Mouse (Mus musculus): Measurements from ENCODE around the gene Actn4. TPM values are rescaled to one million over a fixed set of nuclear protein-coding genes. Genes with fewer than 3 reads are reported as not detected.
A peak's percentile ranks its signal among the peaks of the same experiment; 100 is the strongest.

Gene Actn4
- polyA plus RNA-seq, 1 experiment from 2014 or later, result 101 TPM

DNA sequence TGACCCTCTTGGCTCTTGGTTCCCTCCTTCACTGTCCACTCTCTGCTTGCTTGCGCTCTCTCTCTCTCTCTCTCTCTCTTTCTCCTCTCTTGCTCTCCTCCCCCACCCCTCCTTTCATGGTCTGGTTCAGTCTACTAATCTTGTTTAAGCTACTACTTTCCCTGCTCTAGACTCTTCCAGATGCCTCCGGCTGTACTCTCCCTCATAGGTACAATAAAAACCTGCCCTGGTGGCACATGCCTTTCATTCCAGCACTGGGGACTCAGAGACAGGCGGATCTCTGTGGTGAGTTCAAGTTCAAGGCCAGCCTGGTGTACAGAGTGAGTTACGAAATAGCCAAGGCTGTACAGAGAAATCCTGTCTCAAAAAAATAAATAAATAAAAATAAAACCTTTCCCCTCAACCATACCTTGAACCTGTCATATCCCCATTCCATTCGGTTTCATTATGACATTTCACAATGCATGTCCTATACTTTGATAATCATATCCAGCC lies 3.3 kb upstream of the Actn4 start:
- Histone ChIP-seq H3K4me3 (ENCODE audit: low read depth, low read length) (no peak overlapping the region), H3K4me2 (ENCODE audit: low read length) (no peak overlapping the region), H3K9me3 (replicated peaks; ENCODE audit: control insufficient read depth, low read length) (no peaks in the 10 kb centered on the region), H3K9ac (ENCODE audit: low read length) (no peak overlapping the region), H3K27me3 (replicated peaks; ENCODE audit: control insufficient read depth, insufficient read depth, low read length) (no peaks in the 10 kb centered on the region), H3K36me3 (ENCODE audit: control insufficient read depth, insufficient read depth, low read length) (peaks cover 5% of the 10 kb centered on the region; the same call in 1 of the 2 replicates), H3K4me1 (ENCODE audit: control insufficient read depth, insufficient read depth, low read length) (peaks cover 10% of the 10 kb centered on the region), H3K27ac (ENCODE audit: low read depth, low read length) (no peak overlapping the region)
- no peak for DNase-seq (ENCODE audit: low spot score)
- WGBS, result 85% methylated on average over 5 of the region's 5 CpGs
- ATAC-seq, result no peak

DNA sequence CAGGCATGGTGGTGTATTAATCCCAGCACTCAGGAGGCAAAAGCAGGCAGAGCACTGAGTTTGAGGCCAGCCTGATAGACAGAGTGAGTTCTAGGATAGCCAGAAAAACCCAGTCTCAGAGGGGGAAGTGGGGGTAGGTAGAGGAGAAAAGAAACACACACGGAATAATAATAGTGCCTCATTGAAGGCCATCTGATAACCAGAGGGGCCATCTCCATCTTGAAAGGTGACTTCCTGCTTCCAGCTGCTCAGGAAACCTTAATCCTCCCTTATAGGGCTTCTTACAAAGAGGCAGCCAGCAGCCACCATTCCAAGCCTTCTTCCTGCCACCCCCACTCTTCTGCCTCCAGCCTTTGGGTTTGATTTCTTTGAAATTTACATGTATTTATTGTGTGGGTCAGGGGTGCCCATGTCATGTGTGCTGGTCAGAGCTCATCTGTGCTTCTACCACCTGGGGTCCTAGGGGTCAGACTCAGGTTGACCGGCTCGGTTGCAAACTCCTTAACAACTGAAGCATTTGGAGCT lies 1.3 kb upstream of the Actn4 start:
- H3K36me3 ChIP-seq (ENCODE audit: control insufficient read depth, insufficient read depth, low read length), result no peaks in the 10 kb centered on the region
- H3K9ac ChIP-seq (ENCODE audit: low read length), result no peak overlapping the region
- ATAC-seq, result no peak
- no peak overlapping the region for H3K4me3 ChIP-seq (ENCODE audit: low read depth, low read length)
- no peaks in the 10 kb centered on the region for H3K9me3 ChIP-seq (replicated peaks; ENCODE audit: control insufficient read depth, low read length)
- WGBS, result 81% methylated on average over 3 of the region's 3 CpGs
- H3K4me2 ChIP-seq (ENCODE audit: low read length), result no peak overlapping the region
- no peak for DNase-seq (ENCODE audit: low spot score)
- peaks cover 30% of the 10 kb centered on the region for H3K4me1 ChIP-seq (ENCODE audit: control insufficient read depth, insufficient read depth, low read length)
- H3K27me3 ChIP-seq (replicated peaks; ENCODE audit: control insufficient read depth, insufficient read depth, low read length), result no peaks in the 10 kb centered on the region
- H3K27ac ChIP-seq (ENCODE audit: low read depth, low read length), result no peak overlapping the region

- Histone ChIP-seq H3K4me2 (ENCODE audit: low read length) (peak overlapping the region; percentile 83), H3K27me3 (replicated peaks; ENCODE audit: control insufficient read depth, insufficient read depth, low read length) (no peaks in the 10 kb centered on the region), H3K4me1 (ENCODE audit: control insufficient read depth, insufficient read depth, low read length) (peaks cover 32% of the 10 kb centered on the region), H3K36me3 (ENCODE audit: control insufficient read depth, insufficient read depth, low read length) (no peaks in the 10 kb centered on the region), H3K9me3 (replicated peaks; ENCODE audit: control insufficient read depth, low read length) (no peaks in the 10 kb centered on the region), H3K9ac (ENCODE audit: low read length) (peak overlapping the region; percentile 95), H3K4me3 (ENCODE audit: low read depth, low read length) (peak overlapping the region; percentile 95), H3K27ac (ENCODE audit: low read depth, low read length) (peak overlapping the region; percentile 82)
- WGBS, result under 1% methylated on average over 7 of the region's 7 CpGs
- ATAC-seq, result no peak
- DNase-seq (ENCODE audit: low spot score), result no peak
Measured at GRCm38 (mm10) chr7:28961584-28961926, 585 bp downstream of the Actn4 start.

GRCm38 (mm10) chr7:28960354-28961046 lies 1.6 kb downstream of the Actn4 start:
- ATAC-seq, result no peak
- H3K9ac ChIP-seq (ENCODE audit: low read length), result peak overlapping the region; percentile 95
- H3K27me3 ChIP-seq (replicated peaks; ENCODE audit: control insufficient read depth, insufficient read depth, low read length), result no peaks in the 10 kb centered on the region
- peaks cover 32% of the 10 kb centered on the region for H3K4me1 ChIP-seq (ENCODE audit: control insufficient read depth, insufficient read depth, low read length)
- peak overlapping the region; percentile 95 for H3K4me3 ChIP-seq (ENCODE audit: low read depth, low read length)
- H3K4me2 ChIP-seq (ENCODE audit: low read length), result peak overlapping the region; percentile 83
- H3K27ac ChIP-seq (ENCODE audit: low read depth, low read length), result no peak overlapping the region
- WGBS, result 38% methylated on average over 9 of the region's 9 CpGs
- H3K36me3 ChIP-seq (ENCODE audit: control insufficient read depth, insufficient read depth, low read length), result no peaks in the 10 kb centered on the region
- no peaks in the 10 kb centered on the region for H3K9me3 ChIP-seq (replicated peaks; ENCODE audit: control insufficient read depth, low read length)
- DNase-seq (ENCODE audit: low spot score), result no peak

DNA sequence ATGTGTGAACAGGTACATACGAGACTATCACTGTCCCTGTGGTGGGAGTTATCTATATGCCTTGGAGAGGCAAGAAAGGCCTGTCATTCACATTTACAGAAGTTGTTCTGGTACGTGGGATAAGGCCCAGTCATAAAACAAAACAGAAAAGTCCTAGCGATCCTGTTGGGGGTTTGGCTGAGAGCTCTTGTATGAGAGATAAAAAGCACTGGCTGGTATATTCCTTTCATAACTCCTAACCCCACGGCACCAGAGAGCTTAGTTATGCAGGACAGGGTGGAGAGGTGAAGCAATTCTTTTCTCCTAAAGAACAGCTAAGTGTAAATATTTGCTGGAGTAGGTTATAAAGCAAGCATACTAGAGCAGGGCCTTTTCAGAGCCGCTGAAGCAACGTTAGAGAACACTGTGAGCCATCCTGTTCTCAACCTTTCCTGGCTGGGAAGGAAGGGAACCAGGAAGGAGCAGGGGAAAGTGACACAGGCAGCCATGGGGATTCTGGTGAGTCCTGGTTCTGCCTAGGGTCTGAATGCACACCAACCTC lies 2.6 kb downstream of the Actn4 start:
- Histone ChIP-seq H3K9ac (ENCODE audit: low read length) (peak overlapping the region; percentile 41; the same call in 1 of the 2 replicates), H3K27ac (ENCODE audit: low read depth, low read length) (no peak overlapping the region), H3K4me1 (ENCODE audit: control insufficient read depth, insufficient read depth, low read length) (peaks cover 34% of the 10 kb centered on the region), H3K4me3 (ENCODE audit: low read depth, low read length) (0 out of 2 replicates have a peak overlapping the region, but pooled peaks have one; percentile 95), H3K4me2 (ENCODE audit: low read length) (peak overlapping the region; percentile 83), H3K36me3 (ENCODE audit: control insufficient read depth, insufficient read depth, low read length) (no peaks in the 10 kb centered on the region), H3K27me3 (replicated peaks; ENCODE audit: control insufficient read depth, insufficient read depth, low read length) (no peaks in the 10 kb centered on the region), H3K9me3 (replicated peaks; ENCODE audit: control insufficient read depth, low read length) (no peaks in the 10 kb centered on the region)
- DNase-seq (ENCODE audit: low spot score) (no peak), ATAC-seq (no peak)
- 49% methylated on average over 6 of the region's 6 CpGs for WGBS

- H3K9ac ChIP-seq (ENCODE audit: low read length), result no peak overlapping the region
- peaks cover 37% of the 10 kb centered on the region for H3K4me1 ChIP-seq (ENCODE audit: control insufficient read depth, insufficient read depth, low read length)
- H3K27ac ChIP-seq (ENCODE audit: low read depth, low read length), result no peak overlapping the region
- H3K27me3 ChIP-seq (replicated peaks; ENCODE audit: control insufficient read depth, insufficient read depth, low read length), result no peaks in the 10 kb centered on the region
- DNase-seq (ENCODE audit: low spot score) (no peak), ATAC-seq (no peak)
- no peak overlapping the region for H3K4me2 ChIP-seq (ENCODE audit: low read length)
- no peak overlapping the region for H3K4me3 ChIP-seq (ENCODE audit: low read depth, low read length)
- no peaks in the 10 kb centered on the region for H3K36me3 ChIP-seq (ENCODE audit: control insufficient read depth, insufficient read depth, low read length)
- H3K9me3 ChIP-seq (replicated peaks; ENCODE audit: control insufficient read depth, low read length), result no peaks in the 10 kb centered on the region
- WGBS, result 63% methylated on average over 1 of the region's 1 CpGs
Measured at GRCm38 (mm10) chr7:28958770-28959169, 3.4 kb downstream of the Actn4 start.

DNA sequence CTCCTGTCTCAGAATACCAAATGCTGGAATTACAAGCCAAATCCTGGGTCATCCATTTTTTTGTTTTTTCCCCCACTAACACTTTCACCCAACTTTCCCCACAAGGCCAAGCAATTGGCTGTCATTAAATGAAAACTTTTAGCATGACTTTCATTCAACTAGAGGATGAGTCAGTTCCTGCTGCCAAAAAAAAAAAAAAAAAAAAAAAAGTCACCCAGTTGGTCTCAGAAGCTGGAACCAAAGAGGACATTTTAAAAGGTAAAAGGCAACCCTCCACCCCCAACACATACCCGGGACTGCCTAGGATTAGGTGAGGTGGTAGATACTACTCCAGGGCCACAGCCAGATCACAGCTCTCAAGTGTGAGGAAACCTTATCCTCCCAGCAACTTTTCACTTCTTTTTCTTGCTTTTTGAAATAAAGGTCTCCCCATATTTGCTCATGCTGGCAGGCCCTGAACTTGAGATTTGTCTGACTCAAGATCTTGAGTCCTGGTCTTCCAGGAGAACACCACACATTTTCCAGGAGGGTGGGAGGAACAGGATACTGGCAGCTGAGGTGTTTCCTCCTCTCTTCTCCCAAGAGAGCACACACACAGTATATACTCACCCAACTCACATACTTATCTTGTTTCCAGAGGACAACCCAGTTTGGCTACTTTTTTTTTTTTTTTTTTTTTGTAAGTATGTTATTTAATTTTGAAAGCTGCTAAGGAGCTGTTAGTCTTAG lies 4.0 kb downstream of the Actn4 start:
- Histone ChIP-seq H3K27ac (ENCODE audit: low read depth, low read length) (no peak overlapping the region), H3K36me3 (ENCODE audit: control insufficient read depth, insufficient read depth, low read length) (no peaks in the 10 kb centered on the region)
- 80% methylated on average over 1 of the region's 1 CpGs for WGBS

DNA sequence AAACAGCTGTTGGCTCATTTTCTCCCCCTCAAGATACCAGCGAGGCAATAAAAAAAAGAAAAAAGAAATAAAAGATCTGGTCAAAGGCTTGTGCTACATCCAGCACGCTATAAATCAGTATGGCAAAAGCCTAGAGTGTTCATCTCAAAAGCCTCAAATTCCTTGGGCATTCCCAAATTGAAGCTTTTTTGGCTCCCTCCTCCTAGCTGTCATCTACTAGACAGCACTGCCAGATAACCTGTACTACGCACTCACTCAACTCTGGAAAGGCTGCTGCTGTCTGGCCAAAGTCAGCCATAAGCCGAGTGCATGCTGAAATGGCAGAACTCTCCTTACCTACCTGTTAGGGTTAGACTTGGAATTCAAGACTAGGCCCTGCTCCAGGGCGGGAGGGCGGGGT lies 4.9 kb downstream of the Actn4 start:
- 84% methylated on average over 6 of the region's 6 CpGs for WGBS
- Histone ChIP-seq H3K4me1 (ENCODE audit: control insufficient read depth, insufficient read depth, low read length) (peaks cover 50% of the 10 kb centered on the region), H3K36me3 (ENCODE audit: control insufficient read depth, insufficient read depth, low read length) (no peaks in the 10 kb centered on the region), H3K27ac (ENCODE audit: low read depth, low read length) (no peak overlapping the region), H3K9me3 (replicated peaks; ENCODE audit: control insufficient read depth, low read length) (no peaks in the 10 kb centered on the region), H3K4me2 (ENCODE audit: low read length) (no peak overlapping the region), H3K4me3 (ENCODE audit: low read depth, low read length) (no peak overlapping the region), H3K27me3 (replicated peaks; ENCODE audit: control insufficient read depth, insufficient read depth, low read length) (no peaks in the 10 kb centered on the region), H3K9ac (ENCODE audit: low read length) (no peak overlapping the region)
- ATAC-seq, result no peak
- no peak for DNase-seq (ENCODE audit: low spot score)

More for the DNA sequence above, 4.0 kb downstream of the Actn4 start:
- Histone ChIP-seq H3K27me3 (replicated peaks; ENCODE audit: control insufficient read depth, insufficient read depth, low read length) (no peaks in the 10 kb centered on the region), H3K9ac (ENCODE audit: low read length) (no peak overlapping the region), H3K9me3 (replicated peaks; ENCODE audit: control insufficient read depth, low read length) (no peaks in the 10 kb centered on the region), H3K4me1 (ENCODE audit: control insufficient read depth, insufficient read depth, low read length) (peaks cover 43% of the 10 kb centered on the region), H3K4me3 (ENCODE audit: low read depth, low read length) (no peak overlapping the region), H3K4me2 (ENCODE audit: low read length) (no peak overlapping the region)
- no peak for DNase-seq (ENCODE audit: low spot score)
- ATAC-seq, result no peak
